Mouse (Mus musculus) neural tube, embryonic 15.5 days (tissue): ENCODE measurements at regions not wholly inside any gene's neighbourhood (a gene's known extent, or its start where the extent isn't known, plus 50 kb on each side); places are given as distances from the start of the nearest gene placed in this dataset.

Experiments
- ATAC-seq: fragments of 200-750 bp; cut with Nextera tagmentation; 2 replicates; pipeline ENCODE4 v1.8.0; 2017; ENCODE audit warnings: mild to moderate bottlenecking, moderate TSS enrichment, moderate library complexity; ENCODE audit not compliant: low FRiP score
- H3K27ac ChIP-seq: fragments of 300-500 bp; sonication (generic); replicated peaks from 2 replicates; pipeline ENCODE4 v1.5.1; 2015; ENCODE audit warnings: mild to moderate bottlenecking, inconsistent platforms
- H3K27me3 ChIP-seq: fragments of 300-500 bp; sonication (generic); replicated peaks from 2 replicates; pipeline ENCODE4 v1.6.1; 2015; ENCODE audit warnings: inconsistent platforms
- H3K36me3 ChIP-seq: fragments of 300-500 bp; sonication (generic); 2 replicates; pipeline ENCODE4 v1.6.1; 2015; ENCODE audit warnings: inconsistent platforms
- H3K4me1 ChIP-seq: fragments of 300-500 bp; sonication (generic); 2 replicates; pipeline ENCODE4 v1.6.1; 2015; ENCODE audit warnings: inconsistent platforms
- H3K4me2 ChIP-seq: fragments of 300-500 bp; sonication (generic); 2 replicates; pipeline ENCODE4 v1.6.1; 2015; ENCODE audit warnings: inconsistent platforms, mild to moderate bottlenecking, moderate library complexity
- H3K4me3 ChIP-seq: fragments of 300-500 bp; sonication (generic); replicated peaks from 2 replicates; pipeline ENCODE4 v1.5.1; 2015; ENCODE audit warnings: mild to moderate bottlenecking, inconsistent platforms
- H3K9ac ChIP-seq: fragments of 300-500 bp; sonication (generic); replicated peaks from 2 replicates; pipeline ENCODE4 v1.6.1; 2015; ENCODE audit warnings: mild to moderate bottlenecking, inconsistent platforms
- H3K9me3 ChIP-seq: fragments of 300-500 bp; sonication (generic); replicated peaks from 2 replicates; pipeline ENCODE4 v1.6.1; 2016; ENCODE audit warnings: inconsistent platforms
- WGBS: fragments of 180-500 bp; shearing (Covaris S2); methylation state at CpG from one replicate; pipeline ENCODE4 v1.1.7; 2015; ENCODE audit warnings: mixed read lengths; 5-methylcytosine and 5-hydroxymethylcytosine counted together

- no peak overlapping the region for H3K4me3 ChIP-seq
- H3K36me3 ChIP-seq = no peaks in the 10 kb centered on the region
- 86% methylated on average over 3 of the region's 3 CpGs for WGBS
- H3K9me3 ChIP-seq = no peaks in the 10 kb centered on the region
- ATAC-seq = no peak
- H3K9ac ChIP-seq = no peak overlapping the region
- no peaks in the 10 kb centered on the region for H3K4me1 ChIP-seq
- no peak overlapping the region for H3K4me2 ChIP-seq
- H3K27ac ChIP-seq = no peak overlapping the region
- H3K27me3 ChIP-seq = no peaks in the 10 kb centered on the region
These were observed 198.0 kb upstream of the Sema3a start for GRCm38 (mm10) chr5:12927247-12927646.

DNA sequence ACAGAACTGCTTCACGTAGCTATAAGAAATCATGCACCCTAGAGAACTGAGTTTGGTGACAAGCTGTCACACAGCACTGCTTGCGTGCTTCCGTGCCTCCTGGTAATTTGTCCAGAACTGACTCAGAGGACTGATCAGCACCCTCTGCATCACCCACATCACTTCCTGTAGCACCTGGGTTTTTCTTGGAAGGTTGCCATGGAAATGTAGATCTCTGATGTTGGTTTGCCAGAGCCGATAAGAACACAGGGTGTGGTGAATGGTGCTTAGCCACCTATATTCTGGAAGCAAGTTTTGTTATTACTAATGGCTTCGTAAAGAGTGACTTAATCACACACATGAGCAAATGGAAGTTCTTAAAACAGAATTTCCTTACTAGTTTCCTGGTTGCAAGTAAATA is 188.2 kb upstream of the Sema3a start:
- no peaks in the 10 kb centered on the region for H3K9me3 ChIP-seq
- no peak for ATAC-seq
- no peak overlapping the region for H3K4me2 ChIP-seq
- 65% methylated on average over 5 of the region's 5 CpGs for WGBS
- H3K4me3 ChIP-seq = no peak overlapping the region
- no peaks in the 10 kb centered on the region for H3K36me3 ChIP-seq
- no peak overlapping the region for H3K9ac ChIP-seq
- H3K4me1 ChIP-seq = no peaks in the 10 kb centered on the region
- no peaks in the 10 kb centered on the region for H3K27me3 ChIP-seq
- no peak overlapping the region for H3K27ac ChIP-seq

DNA sequence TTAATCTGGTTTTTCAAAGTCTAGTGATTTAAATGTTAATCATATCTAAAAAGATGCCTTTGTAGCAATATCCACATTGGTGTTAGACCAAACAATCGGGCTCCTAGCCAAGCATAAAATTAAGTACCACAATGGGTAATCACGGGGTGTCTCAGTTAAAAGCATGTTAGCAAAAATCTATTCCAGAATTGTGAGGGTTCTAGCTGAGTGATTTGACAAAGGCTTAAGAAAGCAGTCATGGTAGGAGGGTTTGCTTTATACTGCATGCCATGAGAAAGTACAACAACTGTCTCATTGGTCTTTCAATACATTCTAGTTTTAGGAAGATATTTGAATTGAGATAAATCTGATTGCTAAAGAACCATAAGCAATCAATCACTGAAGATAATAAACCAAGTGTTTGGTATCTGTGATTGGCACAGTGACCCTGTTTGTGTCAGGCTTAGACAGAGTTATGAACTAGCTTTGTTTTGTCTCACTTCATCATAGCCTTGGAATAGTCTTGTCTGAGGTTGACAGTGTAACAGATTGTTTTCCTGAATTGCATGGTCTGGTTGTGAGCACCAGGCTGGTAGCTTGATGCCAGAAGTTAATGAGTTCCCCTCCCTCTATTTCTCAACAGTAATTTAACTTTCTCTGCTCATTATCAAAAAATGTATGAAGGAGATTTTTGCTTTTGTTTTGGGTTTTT is 186.9 kb upstream of the Sema3a start:
- no peaks in the 10 kb centered on the region for H3K9me3 ChIP-seq
- H3K27me3 ChIP-seq = no peaks in the 10 kb centered on the region
- H3K36me3 ChIP-seq = no peaks in the 10 kb centered on the region
- WGBS = 53% methylated on average over 2 of the region's 2 CpGs
- H3K4me1 ChIP-seq = no peaks in the 10 kb centered on the region
- no peak overlapping the region for H3K4me2 ChIP-seq
- ATAC-seq = no peak
- no peak overlapping the region for H3K9ac ChIP-seq
- no peak overlapping the region for H3K27ac ChIP-seq
- H3K4me3 ChIP-seq = no peak overlapping the region

- no peak for ATAC-seq
- Histone ChIP-seq H3K4me1 (no peaks in the 10 kb centered on the region), H3K4me3 (no peak overlapping the region), H3K9me3 (no peaks in the 10 kb centered on the region), H3K4me2 (no peak overlapping the region), H3K27me3 (no peaks in the 10 kb centered on the region), H3K36me3 (no peaks in the 10 kb centered on the region), H3K9ac (no peak overlapping the region), H3K27ac (no peak overlapping the region)
- 62% methylated on average over 5 of the region's 5 CpGs for WGBS
These were observed 180.7 kb upstream of the Sema3a start for GRCm38 (mm10) chr5:12944554-12944953.

DNA sequence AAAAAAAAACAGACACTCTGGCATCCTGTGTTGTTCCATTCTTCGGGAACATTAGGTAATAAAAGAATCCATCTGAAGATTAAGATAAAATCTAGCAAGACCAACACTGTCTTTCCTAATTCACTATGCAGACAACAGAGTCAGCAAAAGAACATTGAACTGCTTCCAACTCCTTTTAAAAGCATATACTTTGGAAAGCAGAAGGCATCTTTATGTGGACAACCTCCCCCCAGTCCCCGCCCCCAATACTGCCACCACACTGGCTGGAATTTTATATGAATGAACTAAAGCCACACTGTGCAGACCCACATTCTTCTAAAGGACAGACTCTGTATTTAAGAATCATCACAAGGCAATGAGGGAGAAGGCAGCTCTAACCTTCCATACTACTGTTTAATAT is 176.7 kb upstream of the Sema3a start:
- 80% methylated on average over 2 of the region's 2 CpGs for WGBS
- Histone ChIP-seq H3K4me3 (no peak overlapping the region), H3K36me3 (no peaks in the 10 kb centered on the region), H3K4me1 (no peaks in the 10 kb centered on the region), H3K9me3 (no peaks in the 10 kb centered on the region), H3K9ac (no peak overlapping the region), H3K27me3 (no peaks in the 10 kb centered on the region), H3K4me2 (no peak overlapping the region), H3K27ac (no peak overlapping the region)
- ATAC-seq = no peak

- ATAC-seq = no peak
- H3K27me3 ChIP-seq = no peaks in the 10 kb centered on the region
- no peak overlapping the region for H3K4me3 ChIP-seq
- H3K9me3 ChIP-seq = no peaks in the 10 kb centered on the region
- H3K27ac ChIP-seq = no peak overlapping the region
- whole genome bisulfite sequencing = 55% methylated on average over 5 of the region's 5 CpGs
- no peak overlapping the region for H3K4me2 ChIP-seq
- H3K36me3 ChIP-seq = no peaks in the 10 kb centered on the region
- H3K9ac ChIP-seq = no peak overlapping the region
- H3K4me1 ChIP-seq = no peaks in the 10 kb centered on the region
These were observed 154.2 kb upstream of the Sema3a start for GRCm38 (mm10) chr5:12970987-12971386.

GRCm38 (mm10) chr5:12973701-12974100 is 151.5 kb upstream of the Sema3a start:
- 80% methylated on average over 3 of the region's 3 CpGs for WGBS
- no peaks in the 10 kb centered on the region for H3K4me1 ChIP-seq

DNA sequence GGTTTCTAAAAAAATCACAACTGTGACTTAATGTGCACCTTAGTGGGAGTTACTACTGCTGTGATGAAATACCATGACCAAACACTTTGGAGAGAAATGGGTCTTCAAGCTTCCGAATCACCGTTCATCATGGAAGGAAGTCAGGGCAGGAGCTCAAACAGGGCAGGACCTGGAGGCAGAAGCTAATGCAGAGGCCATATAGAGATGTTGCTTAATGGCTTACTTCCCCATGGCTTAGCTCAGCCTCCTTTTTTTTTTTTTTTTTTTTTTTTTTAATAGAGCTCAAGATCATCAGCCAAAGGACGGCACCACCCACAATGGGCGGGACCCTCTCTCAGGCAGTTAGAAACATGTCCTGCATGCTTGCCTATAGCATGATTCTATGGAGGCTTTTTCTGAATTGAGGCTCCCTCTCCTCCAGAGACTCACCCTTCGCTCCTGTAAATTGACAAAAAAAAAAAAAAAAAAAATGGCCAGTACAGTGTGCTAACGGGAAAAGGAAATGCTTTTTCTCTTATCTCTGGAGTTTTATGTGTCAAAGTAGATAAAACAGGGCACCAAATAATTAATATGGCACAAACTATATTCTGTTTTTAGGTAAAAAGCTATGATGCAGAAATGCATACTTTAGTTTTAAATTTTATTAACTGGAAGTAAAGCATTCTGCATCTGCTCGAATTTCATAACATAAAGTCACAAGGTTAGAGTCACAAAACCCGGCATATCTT is 149.0 kb upstream of the Sema3a start:
- ATAC-seq = no peak
- Histone ChIP-seq H3K4me2 (no peak overlapping the region), H3K4me1 (no peaks in the 10 kb centered on the region), H3K4me3 (no peak overlapping the region), H3K27me3 (no peaks in the 10 kb centered on the region), H3K36me3 (no peaks in the 10 kb centered on the region), H3K27ac (no peak overlapping the region), H3K9me3 (no peaks in the 10 kb centered on the region), H3K9ac (no peak overlapping the region)
- 88% methylated on average over 8 of the region's 8 CpGs for WGBS

More at GRCm38 (mm10) chr5:12973701-12974100, 151.5 kb upstream of the Sema3a start:
- no peaks in the 10 kb centered on the region for H3K36me3 ChIP-seq
- no peak overlapping the region for H3K4me3 ChIP-seq
- H3K9me3 ChIP-seq = no peaks in the 10 kb centered on the region
- H3K9ac ChIP-seq = no peak overlapping the region
- no peak overlapping the region for H3K4me2 ChIP-seq
- H3K27me3 ChIP-seq = no peaks in the 10 kb centered on the region
- no peak overlapping the region for H3K27ac ChIP-seq
- ATAC-seq = no peak

- ATAC-seq = no peak
- Histone ChIP-seq H3K27ac (no peak overlapping the region), H3K27me3 (no peaks in the 10 kb centered on the region), H3K4me3 (no peak overlapping the region), H3K4me2 (no peak overlapping the region), H3K36me3 (no peaks in the 10 kb centered on the region), H3K4me1 (no peaks in the 10 kb centered on the region), H3K9me3 (no peaks in the 10 kb centered on the region), H3K9ac (no peak overlapping the region)
- WGBS = 80% methylated on average over 2 of the region's 2 CpGs
These were observed 147.3 kb upstream of the Sema3a start for GRCm38 (mm10) chr5:12977875-12978274.

DNA sequence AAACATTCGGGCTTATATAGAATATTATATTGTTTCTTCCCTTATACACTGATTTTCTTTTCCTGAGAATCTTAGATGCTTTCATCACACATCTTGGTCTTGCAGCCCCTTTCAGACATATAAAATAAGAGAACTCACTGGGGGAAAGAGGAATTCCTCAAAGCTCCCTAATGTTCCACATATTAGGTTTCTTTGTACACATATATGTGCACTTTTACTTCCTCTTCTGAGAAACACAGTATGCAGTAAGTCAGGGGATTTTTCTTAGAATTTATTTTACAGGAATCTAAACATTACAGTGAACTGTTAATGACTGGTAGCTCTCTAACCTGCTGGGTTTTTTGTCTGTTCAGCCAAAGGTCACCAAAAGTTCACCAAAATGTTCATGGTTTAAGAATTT is 131.4 kb upstream of the Sema3a start:
- WGBS = 91% methylated on average over 1 of the region's 1 CpGs
- H3K4me1 ChIP-seq = no peaks in the 10 kb centered on the region
- no peak overlapping the region for H3K9ac ChIP-seq
- ATAC-seq = no peak
- no peaks in the 10 kb centered on the region for H3K9me3 ChIP-seq
- no peak overlapping the region for H3K4me2 ChIP-seq
- H3K4me3 ChIP-seq = no peak overlapping the region
- H3K27me3 ChIP-seq = no peaks in the 10 kb centered on the region
- H3K36me3 ChIP-seq = no peaks in the 10 kb centered on the region
- H3K27ac ChIP-seq = no peak overlapping the region

GRCm38 (mm10) chr5:12997440-12997839 is 127.8 kb upstream of the Sema3a start:
- Histone ChIP-seq H3K4me2 (no peak overlapping the region), H3K4me3 (no peak overlapping the region), H3K36me3 (no peaks in the 10 kb centered on the region), H3K9ac (no peak overlapping the region), H3K9me3 (no peaks in the 10 kb centered on the region), H3K4me1 (no peaks in the 10 kb centered on the region), H3K27ac (no peak overlapping the region), H3K27me3 (no peaks in the 10 kb centered on the region)
- WGBS = 78% methylated on average over 6 of the region's 6 CpGs
- ATAC-seq = no peak

GRCm38 (mm10) chr5:13007132-13007531 is 118.1 kb upstream of the Sema3a start:
- Histone ChIP-seq H3K9ac (no peak overlapping the region), H3K9me3 (no peaks in the 10 kb centered on the region), H3K27me3 (no peaks in the 10 kb centered on the region), H3K27ac (no peak overlapping the region), H3K4me1 (peaks cover 4% of the 10 kb centered on the region; the same call in 1 of the 2 replicates), H3K4me2 (no peak overlapping the region), H3K4me3 (no peak overlapping the region), H3K36me3 (no peaks in the 10 kb centered on the region)
- WGBS = 29% methylated on average over 6 of the region's 6 CpGs
- no peak for ATAC-seq
